Mouse (Mus musculus): ENCODE measurements at regions not wholly inside any gene's neighbourhood (a gene's known extent, or its start where the extent isn't known, plus 50 kb on each side); places are given as distances from the start of the nearest gene placed in this dataset.

DNA sequence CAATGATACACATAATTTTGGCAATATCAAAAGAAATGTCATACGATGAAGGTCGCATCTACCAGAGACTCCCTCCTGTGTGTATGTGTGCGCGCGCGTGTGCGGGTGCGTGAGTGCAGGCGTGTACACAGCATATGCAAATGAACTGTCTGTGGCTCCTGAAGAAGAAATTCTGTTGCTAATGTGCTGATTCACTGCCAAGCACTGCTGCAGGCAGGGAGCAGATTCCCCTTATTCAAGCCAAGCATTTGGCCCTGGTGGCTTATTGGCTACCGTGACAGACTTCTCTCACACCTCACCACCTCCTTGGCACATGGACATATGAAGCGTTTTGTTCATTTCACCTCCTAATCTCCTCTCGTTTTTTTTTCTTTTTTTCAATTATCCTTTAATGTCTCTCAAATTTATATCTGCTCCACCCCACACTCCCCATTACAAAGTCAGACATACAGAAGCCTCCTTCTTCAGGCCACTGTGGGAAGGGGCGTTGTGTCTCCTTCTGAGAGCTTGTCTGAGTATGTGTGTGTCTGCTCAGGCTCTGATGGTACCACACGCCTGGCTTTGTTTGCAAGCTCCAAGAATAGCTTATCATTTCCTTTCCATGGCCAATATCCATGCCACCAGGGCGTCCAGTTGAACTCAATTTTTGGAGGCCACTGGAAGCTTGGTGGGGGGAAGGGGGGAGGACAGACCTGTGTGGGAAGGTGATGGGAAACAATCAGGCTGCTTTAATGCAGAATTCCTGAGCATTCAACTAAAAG, 115.5 kb upstream of the Pgrmc2 start:
- TF ChIP-seq CTCF (IDR thresholded peaks at IDR 0.05; ENCODE audit: insufficient read depth, low read depth, low read length): no peak
- no peak for TF ChIP-seq POLR2A (IDR thresholded peaks at IDR 0.05; ENCODE audit: insufficient read depth, low read depth, low read length)
